Mouse (Mus musculus) small intestine, adult 2 months (tissue): ENCODE data around the gene Hpca.

Experiments used
- CTCF ChIP-seq: fragments of 200-500 bp; IDR thresholded peaks from 2 replicates; pipeline ENCODE4 v1.5.1; 2012; ENCODE audit warnings: low read depth, mild to moderate bottlenecking, control low read depth, inconsistent platforms, low read length, moderate library complexity, mixed read lengths; ENCODE audit not compliant: insufficient replicate concordance, insufficient read length; ENCODE audit errors: extremely low read depth
- POLR2A ChIP-seq: fragments of 200-500 bp; IDR thresholded peaks from 2 replicates; pipeline ENCODE4 v1.6.1; 2012; ENCODE audit warnings: low read depth, mild to moderate bottlenecking, control low read depth, inconsistent platforms, low read length, moderate library complexity

GRCm38 (mm10) chr4:129068848-129069247 lies 53.0 kb downstream of the Hpca start:
- TF ChIP-seq CTCF = no peak
- TF ChIP-seq POLR2A = no peak
